Mouse (Mus musculus): ENCODE data around the gene Polr3a. TPM values are rescaled to one million over a fixed set of nuclear protein-coding genes. Genes with fewer than 3 reads are reported as not detected.
"Not testable (repeated sequence)": the region's sequence is repeated elsewhere in the genome, so short reads cannot be mapped to it uniquely, and the experiment has no call there.

Polr3a gene
- total and polyA plus RNA-seq, 2 experiments from 2014 or later, result 14.0 to 22.4 TPM

GRCm38 (mm10) chr14:24486241-24486767 lies 554 bp downstream of the Polr3a start:
- peak overlapping the region; percentile 70 for H3K9ac ChIP-seq (replicated peaks; ENCODE audit: low read length)
- H3K36me3 ChIP-seq (ENCODE audit: insufficient read depth, low read length), result peaks cover 27% of the 10 kb centered on the region
- H3K27ac ChIP-seq, result peak overlapping the region; percentile 49; the same call in 1 of the 2 replicates
- H3K4me2 ChIP-seq (ENCODE audit: low read depth, low read length), result peak overlapping the region; percentile 89
- peak; percentile 8 for ATAC-seq
- WGBS, result 9% methylated on average over 13 of the region's 13 CpGs
- DNase-seq (ENCODE audit: low spot score), result peak; percentile 19
- peak overlapping the region; percentile 65 for H3K4me3 ChIP-seq (ENCODE audit: low read length)
- TF ChIP-seq CTCF (IDR thresholded peaks at IDR 0.05; ENCODE audit: low read depth), result no peak
- H3K27me3 ChIP-seq (ENCODE audit: insufficient read depth, low read length), result no peaks in the 10 kb centered on the region
- peaks cover 9% of the 10 kb centered on the region for H3K4me1 ChIP-seq (ENCODE audit: insufficient read depth, low read length)
- no peaks in the 10 kb centered on the region for H3K9me3 ChIP-seq (ENCODE audit: low read length)

- WGBS, result 81% methylated on average over 6 of the region's 6 CpGs
- DNase-seq (ENCODE audit: low spot score) (no peak), ATAC-seq (no peak)
- TF ChIP-seq CTCF (IDR thresholded peaks at IDR 0.05; ENCODE audit: low read depth), result no peak
- no peak overlapping the region for H3K27ac ChIP-seq
- H3K4me1 ChIP-seq (ENCODE audit: insufficient read depth, low read length), result no peaks in the 10 kb centered on the region
- H3K4me3 ChIP-seq (ENCODE audit: low read length), result no peak overlapping the region
- no peaks in the 10 kb centered on the region for H3K27me3 ChIP-seq (ENCODE audit: insufficient read depth, low read length)
- no peak overlapping the region for H3K4me2 ChIP-seq (ENCODE audit: low read depth, low read length)
- H3K9me3 ChIP-seq (ENCODE audit: low read length), result no peaks in the 10 kb centered on the region
- H3K36me3 ChIP-seq (ENCODE audit: insufficient read depth, low read length), result peaks cover 80% of the 10 kb centered on the region
- no peak overlapping the region for H3K9ac ChIP-seq (replicated peaks; ENCODE audit: low read length)
Observed at GRCm38 (mm10) chr14:24468806-24469205, 18.1 kb downstream of the Polr3a start.

- no peak overlapping the region for H3K9ac ChIP-seq (replicated peaks; ENCODE audit: low read length)
- H3K27me3 ChIP-seq (ENCODE audit: insufficient read depth, low read length), result no peaks in the 10 kb centered on the region
- DNase-seq (ENCODE audit: low spot score) (no peak), ATAC-seq (no peak)
- 80% methylated on average over 3 of the region's 3 CpGs for WGBS
- H3K4me3 ChIP-seq (ENCODE audit: low read length), result no peak overlapping the region
- TF ChIP-seq CTCF (IDR thresholded peaks at IDR 0.05; ENCODE audit: low read depth), result no peak
- H3K27ac ChIP-seq, result no peak overlapping the region
- peaks cover 79% of the 10 kb centered on the region for H3K36me3 ChIP-seq (ENCODE audit: insufficient read depth, low read length)
- H3K9me3 ChIP-seq (ENCODE audit: low read length), result no peaks in the 10 kb centered on the region
- no peak overlapping the region for H3K4me2 ChIP-seq (ENCODE audit: low read depth, low read length)
- H3K4me1 ChIP-seq (ENCODE audit: insufficient read depth, low read length), result no peaks in the 10 kb centered on the region
Observed at GRCm38 (mm10) chr14:24458191-24458590, 28.7 kb downstream of the Polr3a start.

GRCm38 (mm10) chr14:24443529-24443928 lies 43.3 kb downstream of the Polr3a start:
- H3K4me2 ChIP-seq (ENCODE audit: low read depth, low read length); H3K4me3 ChIP-seq (ENCODE audit: low read length); H3K27ac ChIP-seq; H3K4me1 ChIP-seq (ENCODE audit: insufficient read depth, low read length); H3K9me3 ChIP-seq (ENCODE audit: low read length); DNase-seq (ENCODE audit: low spot score); ATAC-seq; H3K27me3 ChIP-seq (ENCODE audit: insufficient read depth, low read length); H3K9ac ChIP-seq (replicated peaks; ENCODE audit: low read length): not testable (repeated sequence)
- 92% methylated on average over 4 of the region's 4 CpGs for WGBS
- peaks cover 12% of the 10 kb centered on the region for H3K36me3 ChIP-seq (ENCODE audit: insufficient read depth, low read length)

Other genes with a start within 250 kb of the Polr3a start
- 51.2 and 52.9 TPM in 2 replicates for gene Dlg5, start 241.1 kb downstream of the Polr3a start, total RNA-seq (2014; rRNA removed)
- 10.9 and 13.4 TPM in 2 replicates for gene Dlg5, start 241.1 kb downstream of the Polr3a start, polyA plus RNA-seq (2015; fragmentation: Nextera tagmentation; extraction: Ambion mirVana)
- gene E330034G19Rik, start 193.8 kb downstream of the Polr3a start, total RNA-seq (2014; rRNA removed), result not detected in 2 replicates
- gene E330034G19Rik, start 193.8 kb downstream of the Polr3a start, polyA plus RNA-seq (2015; fragmentation: Nextera tagmentation; extraction: Ambion mirVana), result 0.21 TPM in 2 replicates
- 1,072 and 1,073 TPM in 2 replicates for gene Rps24, start 67 bp upstream of the Polr3a start, total RNA-seq (2014; rRNA removed)
- gene Rps24, start 67 bp upstream of the Polr3a start, polyA plus RNA-seq (2015; fragmentation: Nextera tagmentation; extraction: Ambion mirVana), result 826 and 833 TPM in 2 replicates